Mouse (Mus musculus) right cerebral cortex, postnatal 4 days (tissue): ENCODE data around the gene Nfatc3.
A peak's percentile ranks its signal among the peaks of the same experiment; 100 is the strongest.

Experiments
- DNase-seq: peaks from one replicate; pipeline ENCODE4 v3.0.0-alpha.2; 2022

Nfatc3 gene

DNA sequence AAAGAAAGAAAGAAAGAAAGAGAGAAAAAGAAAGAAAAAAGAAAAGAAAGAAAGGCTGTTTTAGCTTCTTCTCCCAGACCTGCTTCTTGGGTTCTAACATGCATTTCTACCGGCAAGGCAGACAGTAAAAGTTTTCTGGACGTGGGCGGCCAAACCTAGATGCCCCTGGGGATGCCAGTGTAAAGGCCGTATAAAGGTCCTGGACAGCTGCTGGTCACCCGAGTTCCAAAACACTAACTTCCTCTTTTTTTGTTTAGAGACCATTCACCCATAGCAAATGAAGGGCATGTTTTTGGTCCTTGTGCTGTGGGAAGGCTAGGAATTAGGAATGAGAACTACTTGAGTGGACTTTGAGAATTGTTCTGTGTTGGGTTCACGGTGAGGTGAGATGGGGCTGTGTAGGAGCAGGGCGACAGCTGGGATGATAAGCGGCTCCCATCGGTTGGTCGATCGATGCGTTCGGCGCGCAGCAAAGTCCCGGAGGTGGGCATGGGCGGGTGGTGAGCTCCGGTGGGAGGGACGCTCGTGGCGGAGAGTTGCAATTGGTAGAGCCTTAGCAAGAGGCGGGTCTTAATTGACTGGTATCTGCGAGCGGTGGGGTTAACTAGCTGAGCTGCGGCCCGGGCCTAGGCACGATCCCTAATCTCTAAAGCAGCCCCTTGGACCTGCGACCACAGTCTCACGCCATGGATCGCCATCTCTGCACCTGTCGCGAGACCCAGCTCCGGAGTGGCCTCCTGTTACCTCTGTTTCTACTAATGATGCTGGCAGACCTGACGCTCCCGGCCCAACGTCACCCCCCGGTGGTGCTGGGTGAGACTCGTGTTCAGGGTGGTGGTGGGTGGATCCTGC lies 91.4 kb downstream of the Nfatc3 start, which contains the start of gene Pla2g15:
Gene Pla2g15, plus strand, starts transcription at position 599 of the 852 bp plus-strand sequence.
- peak; percentile 85 for DNase-seq

DNA sequence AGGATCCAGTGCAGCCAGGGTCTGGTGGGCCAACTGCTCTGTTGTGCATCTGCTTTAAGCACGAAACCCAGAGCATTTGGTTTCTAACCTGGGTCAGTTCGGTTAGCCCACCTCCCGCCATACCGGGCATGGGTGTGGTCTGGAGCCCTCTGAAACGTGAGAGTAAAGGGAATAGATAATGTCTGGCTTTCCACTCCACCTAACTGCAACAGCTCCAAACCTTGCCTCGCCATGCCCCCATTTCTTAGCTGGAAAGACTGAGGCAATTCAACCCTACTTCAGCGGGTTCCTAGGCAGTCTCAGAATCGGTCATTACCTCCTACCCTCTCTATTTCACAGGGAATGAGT lies 92.0 kb downstream of the Nfatc3 start:
- no peak for DNase-seq

DNA sequence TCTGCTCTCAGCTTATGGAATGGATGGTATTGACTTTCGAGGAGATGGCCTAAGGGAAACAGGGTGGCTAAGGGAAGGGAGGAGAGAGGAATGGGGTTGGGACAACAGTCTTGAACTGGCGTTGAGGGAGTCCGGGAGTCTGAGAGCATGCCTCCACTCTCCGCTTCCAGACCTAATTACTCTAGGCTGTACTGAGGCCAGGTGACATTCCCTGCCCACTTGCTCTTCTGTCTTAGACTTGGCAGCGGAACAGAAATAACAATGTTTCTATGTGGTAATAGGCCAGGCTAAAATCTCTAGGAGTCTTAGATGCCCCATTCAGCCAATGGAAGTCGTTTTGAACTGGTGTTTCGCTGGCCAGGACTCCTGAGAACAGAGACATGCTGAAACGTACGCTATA lies 92.4 kb downstream of the Nfatc3 start:
- DNase-seq, result no peak

DNA sequence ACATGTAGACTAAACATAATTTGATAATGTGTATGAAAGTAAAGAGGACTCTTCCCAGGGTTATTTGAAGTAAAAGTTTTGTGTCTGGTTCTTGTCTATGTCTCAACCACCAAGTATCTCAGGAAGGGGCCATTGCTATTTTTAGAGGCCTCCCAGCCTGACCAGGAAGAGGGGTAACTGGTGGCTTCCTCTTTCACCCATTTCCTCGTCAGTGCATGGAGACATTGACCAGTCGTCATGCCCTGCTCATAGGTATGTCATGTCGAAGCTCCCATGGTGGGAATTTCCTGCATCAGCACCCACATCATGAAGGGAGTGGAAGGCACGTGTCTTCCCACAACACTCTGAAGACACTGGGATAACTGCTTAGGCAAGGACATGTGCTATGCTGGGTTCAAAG lies 94.2 kb downstream of the Nfatc3 start:
- DNase-seq, result no peak

DNA sequence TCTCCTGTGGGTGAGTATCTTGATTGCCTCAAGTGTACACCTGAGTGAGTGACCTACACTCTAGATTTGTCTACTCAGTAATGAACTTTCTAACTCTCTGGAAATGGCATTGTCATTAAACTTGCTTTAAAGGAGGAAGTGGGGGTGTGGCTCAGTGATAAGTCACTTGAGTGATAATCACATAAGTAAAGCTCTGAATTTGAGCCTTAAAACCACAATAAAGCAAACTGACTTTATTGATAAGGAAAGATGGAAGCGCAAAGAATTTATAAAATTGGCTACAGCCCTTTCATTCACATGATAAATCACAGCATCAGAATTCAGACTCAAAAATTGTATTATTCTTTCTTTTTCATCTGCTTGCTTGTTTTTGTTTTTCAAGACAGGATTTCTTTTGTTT lies 98.8 kb downstream of the Nfatc3 start:
- DNase-seq, result no peak

DNA sequence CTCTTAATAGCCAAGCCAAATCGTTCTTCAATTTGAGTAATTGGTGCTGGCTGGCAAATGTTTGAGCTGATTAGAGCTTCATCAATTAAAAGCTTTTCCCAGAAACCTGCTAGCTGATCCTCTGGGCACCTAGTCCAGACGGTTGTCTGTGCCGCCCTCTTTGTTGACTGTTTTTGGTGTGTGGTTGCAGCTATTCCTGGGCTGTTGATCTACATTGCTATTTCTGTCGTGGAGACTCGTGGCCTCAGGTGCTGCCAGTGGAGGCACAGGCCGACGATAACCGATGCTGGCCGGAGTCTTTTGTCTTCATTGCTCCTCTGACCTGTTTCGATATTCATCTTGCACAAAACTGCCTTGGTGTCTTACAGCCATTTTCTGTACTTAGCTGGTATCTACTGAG lies 99.7 kb downstream of the Nfatc3 start:
- no peak for DNase-seq

DNA sequence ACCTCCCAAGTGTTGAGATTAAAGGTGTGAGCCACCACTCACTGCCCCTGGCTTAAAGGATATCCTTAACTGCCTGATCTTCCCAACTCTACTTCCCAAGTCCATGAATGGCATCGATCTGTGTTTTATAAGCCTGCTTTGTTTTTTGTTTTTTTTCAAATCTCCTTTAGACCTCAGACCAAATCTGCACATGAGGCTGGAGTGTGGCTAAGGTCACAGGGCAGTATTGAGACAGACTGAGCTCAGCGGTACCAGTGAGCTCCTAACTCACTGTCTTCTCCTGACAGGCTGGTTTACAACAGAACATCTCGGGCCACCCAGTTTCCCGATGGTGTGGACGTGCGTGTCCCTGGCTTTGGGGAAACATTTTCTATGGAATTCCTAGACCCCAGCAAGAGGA lies 101.2 kb downstream of the Nfatc3 start:
- DNase-seq, result no peak

DNA sequence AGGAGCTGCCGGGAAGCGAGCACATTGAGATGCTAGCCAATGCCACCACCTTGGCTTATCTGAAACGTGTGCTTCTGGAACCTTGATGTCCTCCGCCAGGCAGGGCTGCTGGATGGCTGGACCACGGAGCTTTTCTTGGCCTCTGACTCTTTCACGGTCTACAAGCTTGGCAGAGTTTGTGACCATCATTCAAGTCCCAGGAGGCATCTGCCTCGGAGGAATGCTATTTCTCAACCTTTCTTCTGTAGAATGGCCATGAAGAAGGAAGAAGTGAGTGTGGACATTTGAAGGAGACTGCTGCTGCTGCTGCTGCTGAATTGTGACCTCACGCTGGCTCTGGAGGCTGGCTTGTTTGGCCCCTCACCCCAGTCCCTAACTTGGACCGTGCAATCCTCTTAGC lies 104.6 kb downstream of the Nfatc3 start:
- DNase-seq, result no peak

DNA sequence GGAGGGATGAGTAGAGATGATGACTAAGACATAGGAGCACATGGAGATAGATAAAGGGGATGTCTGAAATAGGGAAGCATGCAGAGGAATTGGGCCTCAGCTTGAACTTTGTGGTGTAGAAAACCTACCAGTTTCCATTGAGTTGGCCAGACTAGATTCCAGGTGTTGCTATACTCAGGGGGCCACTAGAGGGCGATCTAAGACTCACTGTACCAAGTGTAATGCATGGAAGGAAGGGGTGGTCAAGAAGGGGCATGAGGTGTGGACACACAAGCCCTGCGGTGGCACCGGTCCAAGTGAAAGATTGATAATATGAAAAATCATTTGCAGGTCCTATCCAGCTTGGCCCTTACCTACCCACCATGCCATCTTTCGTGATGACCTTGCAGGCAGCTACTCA lies 106.8 kb downstream of the Nfatc3 start:
- DNase-seq, result peak; percentile 69

DNA sequence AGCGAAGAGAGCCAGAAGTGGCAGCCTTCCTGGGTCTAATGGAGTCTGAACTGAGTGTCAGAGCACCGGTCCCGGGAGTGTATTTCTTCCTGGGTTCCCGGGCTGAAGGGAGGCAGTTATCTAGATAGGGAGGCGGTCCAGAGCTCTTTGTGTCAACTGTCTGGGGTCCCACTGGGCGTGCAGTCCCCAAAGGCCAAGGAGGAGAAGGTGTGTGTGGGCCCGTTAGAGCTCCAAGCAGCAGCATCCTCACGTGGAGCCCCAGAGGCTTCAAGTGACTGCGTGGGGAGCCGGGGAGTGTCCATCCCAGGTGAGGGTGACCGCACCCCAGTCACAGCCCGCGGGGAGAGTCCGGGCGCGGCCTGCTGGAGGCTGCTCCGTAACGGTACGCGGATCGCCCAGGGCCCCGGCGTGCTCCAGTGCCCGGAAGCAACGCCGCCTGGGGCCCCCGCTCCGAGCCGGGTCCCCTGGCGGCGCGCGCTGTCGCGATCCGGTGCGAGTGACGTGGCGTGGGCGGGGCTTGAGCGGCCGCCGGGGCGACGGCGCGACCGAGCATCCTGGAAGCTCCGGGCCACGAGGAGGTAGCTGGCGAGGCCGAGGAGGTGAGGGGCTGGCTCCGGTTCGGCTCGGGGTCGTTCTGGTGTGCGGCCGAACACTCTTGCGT lies 109.8 kb downstream of the Nfatc3 start, which contains the start of gene Slc7a6:
Gene Slc7a6, plus strand, starts transcription at position 502 of the 661 bp plus-strand sequence.
- peak; percentile 89 for DNase-seq

DNA sequence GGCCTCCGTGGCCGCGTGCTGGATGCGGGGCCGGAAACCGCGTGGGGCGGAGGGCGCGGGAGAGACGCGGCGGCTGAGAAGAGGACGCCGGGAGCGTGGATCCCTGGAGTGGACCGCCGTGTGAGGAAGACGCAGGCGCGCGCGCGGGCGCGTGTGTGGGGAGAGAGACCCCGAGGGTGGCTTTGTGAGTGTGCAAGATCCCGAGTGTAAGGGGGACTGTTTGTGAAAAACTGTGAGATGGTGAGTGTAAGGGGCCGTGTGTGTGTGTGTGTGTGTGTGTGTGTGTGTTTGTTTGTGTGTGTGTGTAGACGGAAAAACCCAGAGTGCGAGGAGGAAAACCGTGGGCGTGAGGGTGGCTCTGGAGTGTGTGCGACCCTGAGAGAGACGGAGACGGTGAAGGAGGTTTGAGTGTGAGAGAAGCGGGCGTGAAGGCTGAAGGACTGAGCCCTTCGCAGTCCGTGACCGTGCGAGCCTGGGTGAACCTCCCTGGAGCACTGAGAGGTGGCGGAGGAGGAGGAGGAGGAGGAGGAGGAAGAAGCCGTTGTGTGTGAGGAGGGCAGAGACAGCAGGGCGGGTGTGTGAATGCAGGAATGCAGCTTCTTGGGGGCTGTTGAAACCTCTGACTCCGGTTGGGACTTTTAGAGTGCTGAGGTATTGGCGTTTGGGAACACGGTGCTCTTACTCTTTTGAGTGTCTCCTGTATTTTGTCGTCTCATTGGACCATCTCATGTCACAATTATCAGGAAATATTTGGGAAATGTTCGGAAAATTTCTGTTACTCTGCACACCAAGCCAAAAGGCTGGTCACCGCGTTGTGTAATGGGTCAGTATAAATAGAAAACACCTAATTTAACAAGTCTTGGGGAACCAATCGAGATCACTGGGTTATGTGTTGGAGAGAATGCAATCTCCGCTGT lies 110.6 kb downstream of the Nfatc3 start:
- peak; percentile 79 for DNase-seq

DNA sequence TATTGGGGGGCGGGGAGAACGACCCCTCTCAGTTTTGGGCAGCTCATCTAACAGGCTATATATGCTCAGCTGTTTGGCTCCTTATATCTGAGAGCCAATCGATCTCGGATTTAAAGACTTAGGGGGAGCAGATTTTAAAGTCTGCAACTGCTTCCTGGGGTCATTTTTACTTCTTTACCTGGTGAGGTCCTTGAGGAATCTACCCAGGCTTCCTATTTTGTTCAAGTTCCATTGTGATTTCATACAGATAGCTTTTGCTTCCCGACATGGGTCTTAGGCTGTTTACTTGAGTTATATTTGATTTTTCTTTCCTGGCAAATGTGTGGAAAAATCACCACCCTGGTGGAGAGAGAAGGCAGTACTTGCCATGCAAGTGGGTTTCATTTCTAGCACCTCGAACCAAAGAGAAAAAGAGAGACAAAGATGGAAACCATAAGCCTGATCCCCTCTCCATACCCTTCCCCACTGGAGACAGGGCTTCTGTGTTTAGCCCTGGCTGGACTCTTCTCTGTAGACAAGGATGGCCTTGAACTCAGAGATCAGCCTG lies 111.4 kb downstream of the Nfatc3 start:
- no peak for DNase-seq

DNA sequence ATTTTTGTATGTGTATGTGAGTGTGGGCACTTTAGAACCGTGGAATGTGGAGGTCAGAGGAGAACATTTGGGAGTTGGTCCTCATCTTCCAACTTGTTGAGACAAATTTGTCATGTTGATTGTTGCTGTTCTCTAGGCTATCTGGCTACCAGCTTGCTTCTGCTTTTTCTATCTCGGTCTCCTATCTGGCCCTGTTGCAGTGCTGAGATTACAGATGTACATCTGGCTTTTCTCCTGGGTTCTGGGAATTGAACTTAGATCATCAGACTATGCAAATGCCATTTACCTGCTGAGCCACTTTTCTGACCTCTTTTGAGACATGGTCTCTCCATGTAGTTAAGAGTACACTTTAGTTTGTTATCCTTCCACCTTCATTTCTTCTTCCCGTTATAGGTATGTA lies 114.9 kb downstream of the Nfatc3 start:
- DNase-seq, result no peak

DNA sequence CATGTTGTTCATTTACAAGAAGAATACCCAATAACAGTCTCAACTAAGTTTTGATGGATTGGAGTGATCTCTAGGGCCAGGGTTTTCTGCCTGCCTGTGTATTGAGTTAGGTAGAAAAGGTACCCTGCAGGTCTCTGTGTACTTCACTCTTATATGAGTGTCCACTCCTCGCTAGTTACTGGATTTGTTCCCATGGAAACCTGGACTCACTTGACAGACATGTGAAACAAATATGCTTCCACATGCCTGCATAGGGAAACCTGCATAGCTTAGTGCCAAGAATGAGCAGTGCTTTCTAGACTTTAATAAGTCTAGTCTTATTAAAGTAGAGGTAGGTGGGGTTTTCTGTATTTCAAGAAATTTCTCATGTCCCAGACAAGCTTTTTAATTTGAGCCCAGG lies 118.3 kb downstream of the Nfatc3 start:
- DNase-seq, result no peak

DNA sequence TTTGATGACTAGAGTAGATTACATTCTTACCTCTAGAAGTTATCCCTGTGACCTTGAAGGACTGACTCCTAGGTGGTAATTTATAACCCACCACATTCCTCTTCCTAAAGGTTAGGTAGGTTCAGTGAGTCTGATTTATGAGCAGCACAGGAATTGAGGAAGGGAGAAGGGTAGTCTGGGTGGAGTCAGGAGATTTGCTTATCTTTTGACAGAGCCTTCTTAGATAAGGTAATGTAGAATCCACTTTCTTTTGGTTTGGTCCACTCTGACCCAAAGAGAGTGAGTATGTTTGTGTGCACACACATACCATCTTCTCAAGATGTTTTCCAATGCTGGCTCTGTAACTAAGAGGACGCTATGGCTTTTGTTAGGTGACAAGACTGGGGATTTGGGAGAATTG lies 119.0 kb downstream of the Nfatc3 start:
- no peak for DNase-seq

DNA sequence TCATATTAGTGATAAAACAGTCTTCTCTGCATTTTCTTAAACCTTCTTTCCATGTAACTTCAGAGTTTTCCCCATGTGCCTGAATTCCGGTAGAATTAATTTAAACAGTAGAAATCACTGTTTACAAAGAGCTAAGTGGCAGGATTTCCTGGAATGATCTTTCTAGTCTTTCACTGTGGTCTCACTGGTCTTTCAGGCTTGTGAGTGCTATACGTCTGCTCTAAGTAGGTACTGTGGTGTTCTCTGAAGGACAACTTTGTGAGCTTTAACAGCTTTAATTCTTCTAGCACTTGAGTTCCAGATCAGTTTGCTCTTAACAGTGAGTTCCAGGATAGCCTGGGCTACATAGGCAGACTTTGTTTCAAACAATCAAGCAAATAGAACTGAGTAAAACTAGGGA lies 119.8 kb downstream of the Nfatc3 start:
- no peak for DNase-seq
